Mouse (Mus musculus) thymus, adult 2 months (tissue): ENCODE results near the gene Tmem132d. TPM values are rescaled to one million over a fixed set of nuclear protein-coding genes. Genes with fewer than 3 reads are reported as not detected.

Source experiments
- DNase-seq: peaks from one replicate; pipeline ENCODE4 v3.0.0; 2021
- H3K27ac ChIP-seq: fragments of 200-500 bp; 2 replicates; pipeline ENCODE4 v1.5.1; 2012; ENCODE audit warnings: low read length, control low read depth; ENCODE audit not compliant: control insufficient read depth, insufficient read depth
- H3K27me3 ChIP-seq: fragments of 200-500 bp; 2 replicates; pipeline ENCODE4 v1.6.1; 2012; ENCODE audit warnings: mild to moderate bottlenecking, low read length, moderate library complexity, mixed read lengths; ENCODE audit not compliant: control insufficient read depth, insufficient read depth
- H3K36me3 ChIP-seq: fragments of 200-500 bp; 2 replicates; pipeline ENCODE4 v1.6.1; 2012; ENCODE audit warnings: mild to moderate bottlenecking, low read length, moderate library complexity; ENCODE audit not compliant: control insufficient read depth, insufficient read depth
- H3K4me1 ChIP-seq: fragments of 200-500 bp; replicated peaks from 2 replicates; pipeline ENCODE4 v1.6.1; 2012; ENCODE audit warnings: low read length; ENCODE audit not compliant: control insufficient read depth, insufficient read depth
- H3K4me3 ChIP-seq: fragments of 200-500 bp; 2 replicates; pipeline ENCODE4 v1.5.1; 2012; ENCODE audit warnings: mild to moderate bottlenecking, low read length, control low read depth, moderate library complexity; ENCODE audit not compliant: control insufficient read depth, insufficient read depth
- CTCF ChIP-seq: fragments of 200-500 bp; IDR thresholded peaks from 2 replicates; pipeline ENCODE4 v1.5.1; 2012; ENCODE audit warnings: mild to moderate bottlenecking, control low read depth, low read length, moderate library complexity, borderline replicate concordance; ENCODE audit not compliant: control insufficient read depth, poor library complexity, insufficient read depth; ENCODE audit errors: extremely low read depth
- POLR2A ChIP-seq: fragments of 200-500 bp; IDR thresholded peaks from 2 replicates; pipeline ENCODE4 v1.6.1; 2012; ENCODE audit warnings: mild to moderate bottlenecking, low read length, control low read depth, moderate library complexity; ENCODE audit not compliant: control insufficient read depth, poor library complexity, insufficient read depth; ENCODE audit errors: extremely low read depth
- WGBS: fragments of 180-500 bp; shearing (Covaris S2); methylation state at CpG from one replicate; pipeline ENCODE4 v1.1.7; 2018; 5-methylcytosine and 5-hydroxymethylcytosine counted together
- polyA plus RNA-seq: library from polyadenylated mRNA; depleted of rRNA; stranded (reverse); fragments of >200 nt; gene quantifications from 2 replicates; pipeline ENCODE4 v1.2.3, GENCODE M21; 2012

The Tmem132d gene
- polyA plus RNA-seq, 1 experiment: 0.07 TPM

GRCm38 (mm10) chr5:128348835-128349234 is 84.0 kb downstream of the Tmem132d start:
- no peak for TF ChIP-seq CTCF
- TF ChIP-seq POLR2A: no peak
- Histone ChIP-seq H3K27me3 (no peaks in the 10 kb centered on the region), H3K27ac (no peak overlapping the region), H3K4me1 (no peaks in the 10 kb centered on the region), H3K4me3 (no peak overlapping the region), H3K36me3 (no peaks in the 10 kb centered on the region)
- WGBS: 54% methylated on average over 2 of the region's 2 CpGs
- DNase-seq: no peak

GRCm38 (mm10) chr5:128336841-128337240 is 96.0 kb downstream of the Tmem132d start:
- H3K27ac ChIP-seq: no peak overlapping the region
- TF ChIP-seq POLR2A: no peak
- no peak for TF ChIP-seq CTCF
- WGBS: 88% methylated on average over 7 of the region's 7 CpGs
- no peaks in the 10 kb centered on the region for H3K4me1 ChIP-seq
- no peak for DNase-seq
- no peak overlapping the region for H3K4me3 ChIP-seq
- no peaks in the 10 kb centered on the region for H3K36me3 ChIP-seq
- no peaks in the 10 kb centered on the region for H3K27me3 ChIP-seq

GRCm38 (mm10) chr5:128332766-128333165 is 100.1 kb downstream of the Tmem132d start:
- no peak overlapping the region for H3K27ac ChIP-seq
- no peak overlapping the region for H3K4me3 ChIP-seq
- TF ChIP-seq CTCF (no peak), POLR2A (no peak)
- no peaks in the 10 kb centered on the region for H3K27me3 ChIP-seq
- no peaks in the 10 kb centered on the region for H3K36me3 ChIP-seq
- no peak for DNase-seq
- WGBS: 86% methylated on average over 7 of the region's 7 CpGs
- no peaks in the 10 kb centered on the region for H3K4me1 ChIP-seq

GRCm38 (mm10) chr5:128330351-128330750 is 102.5 kb downstream of the Tmem132d start:
- TF ChIP-seq CTCF (no peak), POLR2A (no peak)
- Histone ChIP-seq H3K36me3 (no peaks in the 10 kb centered on the region), H3K4me1 (no peaks in the 10 kb centered on the region), H3K4me3 (no peak overlapping the region), H3K27ac (no peak overlapping the region), H3K27me3 (no peaks in the 10 kb centered on the region)
- DNase-seq: no peak
- WGBS: 90% methylated on average over 8 of the region's 8 CpGs

GRCm38 (mm10) chr5:128302387-128302786 is 130.5 kb downstream of the Tmem132d start:
- Histone ChIP-seq H3K36me3 (no peaks in the 10 kb centered on the region), H3K27ac (no peak overlapping the region), H3K27me3 (no peaks in the 10 kb centered on the region), H3K4me1 (no peaks in the 10 kb centered on the region), H3K4me3 (no peak overlapping the region)
- TF ChIP-seq CTCF (no peak), POLR2A (no peak)
- DNase-seq: no peak
- 81% methylated on average over 2 of the region's 2 CpGs for WGBS

GRCm38 (mm10) chr5:128291191-128291590 is 141.7 kb downstream of the Tmem132d start:
- Histone ChIP-seq H3K27ac (no peak overlapping the region), H3K4me3 (no peak overlapping the region), H3K27me3 (no peaks in the 10 kb centered on the region), H3K36me3 (no peaks in the 10 kb centered on the region), H3K4me1 (no peaks in the 10 kb centered on the region)
- DNase-seq: no peak
- 26% methylated on average over 2 of the region's 2 CpGs for WGBS
- TF ChIP-seq CTCF (no peak), POLR2A (no peak)

- no peak for DNase-seq
- 79% methylated on average over 6 of the region's 6 CpGs for WGBS
- Histone ChIP-seq H3K36me3 (no peaks in the 10 kb centered on the region), H3K27ac (no peak overlapping the region), H3K4me3 (no peak overlapping the region), H3K27me3 (no peaks in the 10 kb centered on the region), H3K4me1 (no peaks in the 10 kb centered on the region)
- TF ChIP-seq CTCF (no peak), POLR2A (no peak)
These were observed 159.6 kb downstream of the Tmem132d start for GRCm38 (mm10) chr5:128273255-128273654.
